Mouse (Mus musculus) heart, postnatal 10 days (tissue): ENCODE data around the gene Afg3l1. TPM values are rescaled to one million over a fixed set of nuclear protein-coding genes. Genes with fewer than 3 reads are reported as not detected.
"Not testable (repeated sequence)": the region's sequence is repeated elsewhere in the genome, so short reads cannot be mapped to it uniquely, and the experiment has no call there.

Experiments used
- DNase-seq, 2 experiments: peaks; one replicate each; pipeline ENCODE4 v3.0.0; 2021
- intact Hi-C: fragments of 180-260 bp; cut with DNase I; formaldehyde crosslinking; loops from one replicate; pipeline ENCODE4 v1.15.1; 2025
- total RNA-seq, 2 experiments: library from RNA; stranded (reverse); gene quantifications; 2 replicates each; pipeline ENCODE4 v1.2.3; 2021

Gene Afg3l1
- total RNA-seq, 2 experiments from 2014 or later, result 62.7 to 66.3 TPM

DNA sequence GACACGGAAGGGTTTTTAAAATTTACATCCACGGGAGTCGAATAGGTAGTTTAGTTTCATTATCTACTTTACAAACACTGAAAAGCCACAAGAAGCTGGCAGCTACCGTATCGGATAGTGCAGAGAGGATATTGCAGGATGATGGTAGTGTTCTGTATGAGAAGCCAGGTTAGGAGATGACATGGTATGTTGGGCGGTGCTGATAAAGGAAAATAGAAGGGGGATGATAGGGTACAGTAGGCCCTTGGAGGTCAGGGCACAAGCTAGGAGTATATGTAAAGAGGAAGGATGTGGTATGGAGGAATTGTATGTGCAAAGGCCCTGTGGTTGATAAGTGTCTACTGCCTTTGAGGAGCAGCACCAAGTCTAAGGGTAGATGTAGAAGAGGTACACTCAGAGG, 23.1 kb upstream of the Afg3l1 start:
- no peak for DNase-seq
- intact Hi-C loops, result no loop called here

DNA sequence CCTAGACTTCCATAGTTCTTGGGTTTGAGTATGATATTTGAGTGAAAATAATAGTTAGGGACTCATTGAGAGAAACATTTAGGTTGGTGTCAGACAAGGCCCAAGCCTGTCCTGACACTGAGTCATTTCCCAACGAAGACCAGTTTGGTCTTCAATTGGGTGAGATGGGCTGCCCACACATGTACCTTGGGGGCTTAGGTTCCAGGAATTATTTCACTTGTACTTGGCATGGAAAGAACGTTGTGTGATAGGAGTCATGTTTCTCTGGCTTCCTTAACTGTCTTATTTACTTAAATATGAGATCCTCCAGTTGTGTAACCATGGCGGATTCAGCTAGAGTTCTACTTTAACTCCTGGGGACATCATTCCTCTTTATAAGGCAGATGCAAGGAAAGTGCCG, 14.1 kb upstream of the Afg3l1 start:
- intact Hi-C loops, result no loop called here
- DNase-seq, result no peak

DNA sequence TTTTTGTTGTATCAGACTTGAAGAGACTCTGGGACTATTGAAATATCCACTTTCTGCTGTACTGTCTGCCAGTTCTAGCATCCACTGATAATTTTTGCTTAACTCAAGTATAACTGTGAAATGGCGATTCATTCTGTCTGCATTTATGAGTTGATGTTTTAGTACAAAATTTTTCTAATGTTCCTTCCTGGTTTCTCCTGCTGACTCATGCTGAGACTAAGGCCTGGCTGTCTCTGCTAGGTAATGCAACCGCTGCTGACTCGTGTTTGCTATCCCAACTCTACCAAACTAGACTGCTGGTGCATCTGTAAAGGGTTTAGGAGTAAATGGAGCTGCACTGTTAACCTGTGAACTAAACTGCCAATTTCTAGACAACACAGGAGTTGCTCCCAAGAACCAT, 10.2 kb upstream of the Afg3l1 start:
- DNase-seq, result no peak
- intact Hi-C loops, result no loop called here

DNA sequence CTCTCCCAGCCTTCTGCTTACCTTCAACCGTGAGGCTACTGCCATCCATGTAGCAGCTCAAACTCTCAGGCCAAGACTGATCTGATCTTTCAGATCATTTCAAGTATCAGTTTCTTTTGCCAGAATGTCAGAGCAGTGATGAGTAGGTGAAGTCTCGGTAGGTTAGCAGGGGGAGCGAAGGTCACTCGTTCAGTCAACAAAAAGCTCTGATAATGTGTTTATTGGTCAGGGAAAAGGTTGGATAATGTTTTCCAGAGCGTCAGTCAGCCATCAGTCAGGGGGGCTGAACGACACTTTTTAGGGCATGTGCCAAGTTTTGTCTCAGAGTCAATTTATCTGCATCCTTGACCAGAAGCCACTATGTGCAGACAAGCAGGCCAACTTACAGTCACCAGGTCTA, 4.7 kb upstream of the Afg3l1 start:
- DNase-seq, intact Hi-C loops: not testable (repeated sequence)

DNA sequence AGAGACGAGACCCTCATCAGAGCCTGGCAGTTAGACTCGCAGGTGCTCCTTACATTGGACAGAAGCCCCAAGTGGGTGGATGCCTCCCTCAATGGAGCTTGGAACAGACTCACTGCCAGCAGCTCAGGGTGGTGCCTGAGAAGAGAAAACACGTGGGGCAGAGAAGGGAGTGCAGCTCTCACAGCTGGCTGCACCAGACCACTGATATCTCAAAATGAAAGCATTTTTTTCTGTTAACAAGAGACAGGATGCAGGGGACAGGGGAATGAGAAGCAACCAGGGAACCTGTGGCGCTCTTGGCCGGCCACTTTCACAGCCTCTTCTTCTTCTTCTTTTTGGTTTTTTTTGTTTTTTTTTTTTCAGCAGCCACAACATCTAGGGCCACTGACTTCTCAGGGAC, 3.2 kb upstream of the Afg3l1 start:
- DNase-seq, intact Hi-C loops: not testable (repeated sequence)

DNA sequence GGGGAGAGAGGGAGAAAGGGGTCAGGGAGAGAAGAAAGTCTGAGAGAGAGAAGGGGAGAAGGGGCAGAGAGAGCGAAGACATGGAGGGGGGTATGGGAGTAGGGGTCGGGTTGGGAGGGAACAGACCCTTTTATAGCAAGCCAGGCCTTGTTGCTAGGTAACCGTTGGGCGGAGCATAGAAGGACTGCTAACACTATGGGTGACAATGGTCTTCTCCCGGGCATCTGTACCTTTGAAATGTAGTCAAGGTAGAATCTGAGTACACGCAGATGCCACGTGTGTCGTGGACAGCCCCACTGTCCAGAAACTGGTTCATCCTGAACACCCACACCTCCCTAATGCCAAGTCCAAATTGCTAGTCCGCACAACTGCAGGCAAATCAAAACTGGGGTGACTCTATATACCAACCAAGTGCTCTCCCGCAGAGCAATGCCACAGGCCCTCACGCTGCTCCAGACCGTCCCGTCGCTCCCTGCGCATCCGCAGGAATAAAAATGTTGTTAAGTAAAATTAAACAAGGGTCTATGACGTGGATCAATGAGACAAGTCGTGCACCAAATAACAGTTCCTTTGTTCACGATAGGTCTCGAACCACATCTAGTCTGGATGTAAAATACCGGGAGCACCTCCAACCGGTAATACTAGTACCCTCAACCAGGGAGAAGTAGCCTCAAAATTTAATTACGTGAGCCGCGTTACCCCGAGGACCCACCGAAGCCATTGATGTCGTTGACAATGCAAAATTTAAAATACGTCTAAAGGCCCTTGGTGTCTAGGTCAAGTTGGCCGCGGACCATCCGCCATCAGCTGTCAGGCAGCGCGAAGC, 579 bp upstream of the Afg3l1 start:
- DNase-seq, result peak in 1 of 2 experiments; percentile 4
- intact Hi-C loops, result loop anchor here (5.0 kb wide), 1 partner anchor 35 kb away; no protein-coding TSS in a partner anchor

DNA sequence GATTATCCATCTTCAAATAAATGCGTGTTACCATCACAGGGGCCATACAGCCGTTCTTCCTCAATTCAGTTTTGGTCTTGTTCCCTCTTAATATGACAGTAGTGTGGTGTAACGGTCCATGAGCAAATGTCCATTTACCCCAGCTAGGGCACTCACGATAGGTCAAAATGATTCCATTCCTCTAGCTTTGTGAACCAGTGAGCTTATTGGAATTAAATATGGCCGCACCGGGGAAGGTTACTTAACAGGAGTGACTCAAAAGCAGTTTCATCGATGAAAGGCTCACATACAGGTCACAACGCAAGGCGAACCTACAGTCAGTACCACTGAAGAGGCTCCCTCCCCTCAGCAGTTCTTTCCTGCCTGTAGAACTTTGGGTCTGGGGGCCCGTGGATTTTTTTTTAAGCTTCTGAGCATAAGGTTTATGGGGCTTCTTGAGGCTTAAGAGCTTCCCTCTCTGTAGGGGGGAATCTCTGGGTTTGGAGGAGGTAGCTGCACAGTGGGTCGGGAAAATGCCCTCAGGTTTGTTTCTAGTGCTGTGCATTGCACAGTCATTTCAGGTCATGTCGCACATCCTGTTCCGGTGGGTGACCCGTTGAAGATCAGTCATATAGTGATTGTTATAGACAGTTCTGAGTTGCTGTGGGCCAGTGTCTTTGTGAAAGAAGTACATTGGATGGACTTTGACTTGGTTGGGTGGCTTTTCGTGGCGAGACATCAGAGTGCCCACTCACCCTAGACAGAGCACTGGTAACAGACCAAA, 934 bp downstream of the Afg3l1 start:
- no peak for DNase-seq
- intact Hi-C loops, result loop anchor here (2.0 to 5.0 kb wide), 2 partner anchors 34 to 36 kb away; no protein-coding TSS in a partner anchor

DNA sequence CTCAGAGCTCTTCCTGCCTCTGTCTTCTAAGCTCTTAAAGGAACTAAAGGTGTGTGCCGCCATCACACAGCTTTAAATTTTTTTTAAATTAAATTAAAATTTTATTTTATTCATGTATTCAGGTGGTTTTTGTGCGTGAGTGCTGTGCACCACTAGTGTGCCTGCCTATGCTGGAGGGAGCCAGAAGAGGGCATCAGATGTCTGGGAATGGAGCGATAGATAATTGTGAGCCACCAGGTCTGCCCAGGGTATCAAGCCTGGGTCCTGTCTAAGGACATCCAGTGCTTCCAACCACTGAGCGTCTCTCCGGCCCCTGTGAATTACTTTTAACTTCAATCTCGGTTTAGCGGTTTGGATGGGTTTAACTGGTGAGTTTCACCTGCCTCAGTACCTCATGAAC, 4.9 kb downstream of the Afg3l1 start:
- intact Hi-C loops, result no loop called here

DNA sequence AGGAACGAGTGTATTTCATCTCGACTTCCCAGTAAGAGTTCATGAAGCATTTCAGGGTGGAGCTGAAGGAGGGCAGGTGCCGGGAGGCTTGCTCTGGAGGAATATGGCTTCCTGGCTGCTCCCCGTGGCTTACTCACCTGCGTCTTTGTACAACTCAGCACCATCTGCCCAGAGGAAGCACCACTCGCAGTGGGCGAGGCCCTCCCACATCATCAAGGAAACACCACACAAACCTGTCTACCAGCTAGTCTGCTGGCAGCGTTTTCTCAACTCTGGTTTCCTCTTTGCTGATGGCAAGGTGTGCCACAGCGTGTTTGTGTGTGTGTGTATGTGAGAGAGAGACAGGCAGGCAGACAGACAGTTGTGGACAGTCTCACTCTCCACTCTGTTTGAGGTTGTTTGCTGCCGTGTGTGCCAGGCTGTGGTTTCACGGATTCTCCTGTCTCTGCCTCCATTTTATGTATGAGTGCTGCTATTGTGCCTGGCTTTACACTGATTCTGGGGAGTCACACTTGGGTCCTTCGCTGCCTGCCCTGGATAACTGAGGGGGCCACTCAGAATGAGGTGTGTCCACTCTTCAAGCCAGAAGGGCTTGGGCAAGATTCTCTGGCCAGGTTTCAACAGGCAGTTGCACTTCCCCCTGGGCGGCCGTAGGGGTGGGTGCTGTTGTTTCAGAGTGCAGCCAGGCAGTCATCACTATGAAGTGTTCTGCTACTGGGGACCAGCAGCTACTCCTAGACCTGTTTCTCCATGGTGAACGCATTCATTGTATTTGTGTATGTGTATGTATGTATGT, 13.8 kb downstream of the Afg3l1 start:
- no peak for DNase-seq
- intact Hi-C loops, result no loop called here

More for the DNA sequence above, 4.9 kb downstream of the Afg3l1 start:
- no peak for DNase-seq

DNA sequence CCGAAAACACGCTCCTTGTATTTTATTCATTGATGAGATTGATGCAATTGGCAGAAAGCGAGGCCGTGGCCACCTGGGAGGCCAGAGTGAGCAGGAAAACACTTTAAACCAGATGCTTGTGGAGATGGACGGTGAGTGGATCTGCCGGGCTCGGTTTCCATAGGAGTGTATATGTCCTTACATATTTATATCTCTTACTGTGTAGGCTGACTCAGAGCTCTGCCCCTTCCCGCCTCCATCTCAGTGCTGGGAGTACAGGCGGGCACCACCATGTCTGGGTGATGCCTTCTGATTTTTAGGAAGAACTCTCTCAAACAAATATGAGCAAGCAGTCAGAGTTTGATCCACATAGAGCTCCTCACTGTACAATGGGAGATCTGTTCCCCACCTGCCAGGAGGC, 15.2 kb downstream of the Afg3l1 start:
- intact Hi-C loops, result no loop called here
- no peak for DNase-seq

DNA sequence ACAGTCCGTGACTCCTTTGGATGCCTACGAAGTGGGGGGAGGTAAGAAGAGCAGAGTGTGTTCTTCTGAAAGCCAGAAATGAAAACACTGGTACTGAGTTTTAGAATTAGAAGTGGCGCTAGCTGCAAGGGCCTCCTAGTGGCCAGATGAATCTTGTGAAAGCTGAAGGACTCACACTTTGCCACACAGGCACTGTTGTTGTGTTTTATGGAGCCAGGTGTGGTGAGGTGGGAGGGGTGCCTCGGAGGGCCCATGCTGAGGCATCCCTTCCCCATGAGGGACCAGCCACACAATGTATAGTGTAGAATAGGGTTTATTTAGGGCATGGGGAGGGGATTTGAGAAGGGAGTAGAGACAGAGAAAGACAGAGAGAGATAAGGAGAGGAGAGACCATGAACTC, 20.0 kb downstream of the Afg3l1 start:
- DNase-seq, result no peak
- intact Hi-C loops, result no loop called here

DNA sequence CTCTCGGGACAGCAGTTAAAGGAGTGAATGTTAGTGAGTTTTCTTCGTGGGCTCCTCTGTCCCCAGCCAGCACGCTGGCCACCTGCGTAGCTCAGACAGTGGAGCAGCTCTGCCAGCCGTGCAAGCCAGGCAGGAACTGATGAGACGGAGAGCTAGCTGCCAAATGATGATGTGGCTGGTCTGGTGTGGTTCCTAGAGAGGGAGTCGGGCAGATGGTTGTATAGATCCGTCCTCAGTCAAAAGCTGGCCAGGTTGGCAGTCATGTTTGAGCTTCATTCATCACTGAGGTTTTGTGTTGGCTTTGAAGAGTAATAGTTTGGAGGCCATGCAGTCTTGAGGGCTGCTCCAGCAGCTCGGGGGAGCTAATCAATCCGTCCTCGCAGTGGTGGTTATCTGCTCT, 21.3 kb downstream of the Afg3l1 start:
- intact Hi-C loops, result no loop called here
- DNase-seq, result no peak

DNA sequence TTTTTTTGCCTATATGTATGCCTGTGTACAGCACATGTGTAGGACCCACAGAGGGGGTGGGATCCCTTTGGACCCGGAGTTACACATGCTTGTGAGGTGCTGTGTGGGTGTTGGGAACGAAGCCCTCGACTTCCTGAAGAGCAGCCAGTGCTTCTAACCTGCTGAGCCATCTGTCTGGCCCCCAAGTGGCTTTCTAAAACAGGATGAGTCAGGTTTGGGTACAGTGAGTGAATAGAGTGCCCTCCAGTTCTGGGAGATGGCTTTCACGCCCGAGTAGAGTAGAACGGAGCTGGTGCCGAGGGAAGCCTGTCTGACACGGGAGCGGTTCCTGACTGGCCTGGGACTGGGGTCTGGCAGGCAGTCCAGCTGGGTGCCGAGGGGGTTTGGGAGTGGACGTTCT, 21.9 kb downstream of the Afg3l1 start:
- intact Hi-C loops, result no loop called here
- DNase-seq, result no peak

DNA sequence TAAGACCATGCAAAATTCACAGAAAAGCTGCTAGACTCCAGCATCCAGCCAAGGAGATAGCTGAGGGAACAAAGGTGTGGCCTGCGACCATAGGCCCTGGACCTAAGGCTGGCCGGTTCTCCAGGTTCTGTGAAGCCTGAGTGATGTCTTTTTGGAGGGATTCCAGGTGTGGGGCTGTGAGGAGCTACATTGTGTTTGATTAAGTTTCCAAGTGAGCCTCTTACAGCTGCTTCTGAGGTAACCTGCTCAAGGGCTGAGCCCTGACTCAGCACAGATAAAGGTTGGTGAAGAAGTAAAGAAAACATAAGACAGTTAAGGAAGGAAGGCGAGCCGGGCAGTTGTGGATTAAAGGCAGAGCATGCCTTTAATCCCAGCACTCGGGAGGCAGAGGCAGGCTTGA, 24.5 kb downstream of the Afg3l1 start:
- intact Hi-C loops, result no loop called here

DNA sequence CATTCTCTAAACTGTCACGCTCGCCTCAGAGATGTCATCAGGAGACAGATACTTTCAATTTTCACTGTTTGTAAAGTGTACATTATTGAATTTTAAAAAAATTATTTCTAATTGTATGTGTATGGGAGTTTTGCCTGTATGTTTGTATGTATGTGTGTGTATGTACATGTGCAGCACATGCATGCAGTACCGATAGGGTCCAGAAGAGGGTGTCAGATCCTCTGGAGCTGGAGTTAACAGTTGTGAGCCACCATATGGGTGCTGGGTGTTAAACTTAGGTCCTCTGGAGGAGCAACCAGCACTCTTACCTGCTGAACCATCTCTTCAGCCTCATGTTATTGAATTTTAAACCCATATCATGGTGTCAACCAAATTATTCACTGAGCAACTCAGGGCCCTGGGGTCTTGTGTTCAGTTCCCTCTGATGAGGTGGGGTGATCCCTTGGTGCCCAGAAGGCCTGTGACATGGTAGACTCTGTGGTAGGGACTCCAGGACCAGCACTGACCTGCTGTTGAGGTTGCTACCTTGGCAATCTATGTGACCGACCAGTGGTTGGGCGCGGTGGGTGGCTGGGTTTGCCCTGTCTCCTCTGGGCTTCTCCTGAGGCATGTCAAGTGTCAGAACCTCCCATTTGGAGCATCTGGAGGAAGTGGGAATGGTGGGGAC, 26.2 kb downstream of the Afg3l1 start:
- intact Hi-C loops, result no loop called here
- no peak for DNase-seq

More for the DNA sequence above, 24.5 kb downstream of the Afg3l1 start:
- DNase-seq, result no peak

DNA sequence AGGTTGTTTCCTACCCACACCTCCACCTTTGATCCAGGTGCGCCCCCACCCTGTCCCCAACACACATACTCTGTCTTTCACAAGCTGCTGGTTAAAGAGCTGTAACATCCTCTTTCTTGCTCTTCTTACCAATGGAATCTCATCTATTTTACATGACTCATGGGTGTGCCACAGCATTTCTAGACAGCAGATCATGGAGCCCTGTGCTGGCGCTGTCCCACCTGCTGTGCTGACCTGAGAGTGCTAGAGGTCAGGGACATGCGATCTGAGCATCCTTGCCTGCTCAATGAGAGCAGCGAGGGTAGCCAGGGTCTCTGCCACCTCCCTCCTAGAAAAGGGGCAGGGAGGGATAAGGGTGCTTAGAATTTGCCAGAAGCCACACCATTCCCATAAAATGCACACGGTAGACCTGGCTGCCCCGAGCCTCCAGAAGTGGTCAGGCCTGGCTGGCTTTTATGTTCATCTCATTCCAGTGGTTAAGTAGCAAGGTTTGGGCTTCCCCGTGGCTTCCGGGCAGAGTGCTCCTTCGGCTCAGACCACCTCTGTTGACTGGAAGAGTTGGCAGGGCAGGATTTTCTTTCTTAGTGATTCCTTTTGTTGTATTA, 27.0 kb downstream of the Afg3l1 start:
- no peak for DNase-seq
- intact Hi-C loops, result no loop called here

DNA sequence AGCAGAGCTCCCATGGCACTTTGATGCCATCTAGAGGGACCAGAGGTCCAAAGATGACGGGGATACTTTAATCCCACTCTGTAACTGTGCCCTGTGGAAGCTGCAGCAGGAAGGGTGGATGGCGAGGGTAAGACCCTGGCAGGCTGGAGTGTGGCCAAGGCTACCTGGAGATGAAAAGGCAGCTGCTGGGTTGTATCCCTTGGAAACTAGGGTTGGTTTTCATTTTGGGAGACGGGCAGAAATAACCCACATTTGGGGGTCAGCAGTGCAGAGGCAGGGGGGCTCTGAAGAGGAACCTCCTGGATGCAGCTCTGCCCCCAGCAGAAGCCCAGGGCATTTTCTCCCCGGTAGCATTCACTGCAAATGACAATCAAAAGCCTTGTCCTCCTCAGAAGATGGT, 27.6 kb downstream of the Afg3l1 start:
- intact Hi-C loops, result no loop called here
- DNase-seq, result no peak

DNA sequence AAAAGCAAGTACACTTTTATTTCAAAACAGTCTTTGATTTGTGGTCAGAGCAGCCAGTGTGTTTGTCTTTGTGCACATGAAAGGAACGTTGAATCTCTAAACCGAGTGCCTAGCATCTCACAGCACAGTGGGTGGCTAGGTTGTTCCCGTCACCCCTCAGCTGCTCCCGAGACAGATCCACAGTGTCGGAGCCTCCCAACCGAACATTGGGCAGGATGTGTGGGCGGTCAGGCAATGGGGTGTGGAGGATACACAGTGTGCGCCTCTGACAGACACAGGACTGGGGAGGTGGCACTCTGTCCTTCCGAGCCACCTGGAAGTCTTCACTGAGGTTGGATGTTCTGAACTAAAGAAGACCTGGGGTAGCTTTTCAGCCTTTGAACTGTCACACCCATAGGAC, 28.0 kb downstream of the Afg3l1 start:
- no peak for DNase-seq
- intact Hi-C loops, result no loop called here

DNA sequence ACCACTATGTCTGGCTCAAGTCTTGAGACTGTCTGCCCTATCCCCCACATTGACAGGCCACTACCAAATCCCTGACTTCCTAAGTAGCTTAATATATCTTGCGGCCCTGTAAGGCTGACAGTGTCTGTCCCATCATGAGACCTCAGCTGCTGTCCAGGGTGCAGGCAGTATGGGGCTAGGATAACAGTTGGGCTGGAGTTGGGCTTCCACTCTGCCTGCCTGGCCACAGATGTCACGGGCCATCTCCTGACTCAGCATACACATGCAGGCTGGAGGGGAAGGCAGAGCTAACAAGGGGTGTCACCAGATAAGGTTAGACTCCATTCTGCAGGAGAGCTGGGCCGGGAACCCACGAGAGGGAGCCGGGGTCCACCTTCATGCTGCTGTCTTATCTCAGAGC, 29.4 kb downstream of the Afg3l1 start:
- no peak for DNase-seq
- intact Hi-C loops, result no loop called here

DNA sequence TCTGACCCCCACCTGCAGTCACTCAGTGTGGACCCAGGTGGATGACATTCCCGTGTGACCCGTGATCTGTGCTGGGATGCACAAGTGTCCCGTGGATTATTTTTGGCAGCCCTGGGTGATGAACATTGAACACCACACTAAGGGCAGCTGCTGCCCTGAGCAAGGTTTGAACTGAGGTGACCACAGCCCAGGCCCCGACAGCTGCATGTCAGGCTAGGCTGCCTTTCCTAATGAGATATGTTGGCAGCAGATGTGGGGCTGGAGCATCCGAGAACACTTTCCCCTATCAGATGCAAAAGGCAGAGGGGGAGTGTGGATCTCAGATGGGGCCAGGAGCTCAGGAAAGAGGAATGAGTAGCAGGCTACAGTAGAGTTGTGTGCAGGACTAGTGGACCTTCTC, 33.1 kb downstream of the Afg3l1 start:
- intact Hi-C loops, result no loop called here
- no peak for DNase-seq
